Mouse (Mus musculus): ENCODE results near the gene Mr1. TPM values are rescaled to one million over a fixed set of nuclear protein-coding genes. Genes with fewer than 3 reads are reported as not detected.

Mr1 gene
- polyA plus RNA-seq, 1 experiment from 2014 or later: 10.5 TPM

DNA sequence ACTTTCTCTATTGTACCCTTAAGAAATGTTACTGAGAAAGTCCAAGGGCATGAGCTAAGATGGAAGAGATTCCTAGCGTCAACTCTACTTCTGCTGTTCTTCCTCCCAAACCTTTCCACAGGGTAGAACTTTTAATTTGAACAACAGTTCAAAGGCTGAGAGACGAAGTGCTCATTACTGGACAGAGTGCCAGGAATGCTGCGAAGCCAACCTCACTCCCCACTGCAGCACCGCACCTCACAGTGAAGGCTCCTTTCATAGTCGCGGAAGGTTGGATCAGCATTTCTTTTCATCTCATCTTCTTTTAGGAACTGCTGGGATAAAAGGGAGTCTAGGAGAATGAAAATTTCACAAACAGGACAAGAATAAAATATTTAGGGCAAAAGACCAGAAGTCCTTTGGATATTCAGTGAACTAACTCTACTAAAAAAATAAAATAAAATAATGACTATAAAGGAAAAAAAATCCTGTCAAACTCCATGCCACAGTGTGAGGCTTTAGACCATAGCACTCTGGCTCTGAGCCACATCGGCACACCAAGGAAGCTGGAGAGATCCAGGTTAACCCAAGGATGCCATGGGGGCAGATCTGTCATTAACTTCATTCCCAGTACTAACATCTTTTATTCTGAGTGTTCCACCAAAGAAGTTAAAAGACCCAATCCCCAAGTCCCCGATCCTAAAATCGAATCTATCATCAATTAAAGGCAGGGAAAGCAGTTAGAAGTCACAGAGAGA is 52.5 kb downstream of the Mr1 start:
- Histone ChIP-seq H3K27me3 (replicated peaks; ENCODE audit: insufficient read depth, low read length) (no peaks in the 10 kb centered on the region), H3K9ac (replicated peaks; ENCODE audit: low read depth) (no peak overlapping the region), H3K27ac (ENCODE audit: low read length) (peak overlapping the region; percentile 72), H3K4me2 (replicated peaks; ENCODE audit: low read depth, low read length) (no peak overlapping the region), H3K9me3 (ENCODE audit: low read length) (no peaks in the 10 kb centered on the region), H3K4me1 (ENCODE audit: insufficient read depth, low read depth, low read length) (peaks cover 41% of the 10 kb centered on the region), H3K36me3 (ENCODE audit: insufficient read depth, low read length) (no peaks in the 10 kb centered on the region), H3K4me3 (ENCODE audit: low read depth, low read length) (no peak overlapping the region)
- no peak for TF ChIP-seq EP300 (IDR thresholded peaks at IDR 0.05)
- TF ChIP-seq CTCF (IDR thresholded peaks at IDR 0.05): no peak
- ATAC-seq (no peak), DNase-seq (ENCODE audit: low spot score) (no peak)
- 52% methylated on average over 9 of the region's 9 CpGs for WGBS

GRCm38 (mm10) chr1:155093145-155093791 is 53.3 kb downstream of the Mr1 start:
- ATAC-seq (peak; percentile 76), DNase-seq (ENCODE audit: low spot score) (peak; percentile 90)
- no peaks in the 10 kb centered on the region for H3K9me3 ChIP-seq (ENCODE audit: low read length)
- H3K4me3 ChIP-seq (ENCODE audit: low read depth, low read length): no peak overlapping the region
- no peak overlapping the region for H3K9ac ChIP-seq (replicated peaks; ENCODE audit: low read depth)
- no peaks in the 10 kb centered on the region for H3K36me3 ChIP-seq (ENCODE audit: insufficient read depth, low read length)
- 0 out of 2 replicates have a peak overlapping the region, but pooled peaks have one; percentile 8 for H3K4me2 ChIP-seq (replicated peaks; ENCODE audit: low read depth, low read length)
- WGBS: 14% methylated on average over 4 of the region's 4 CpGs
- H3K4me1 ChIP-seq (ENCODE audit: insufficient read depth, low read depth, low read length): peaks cover 41% of the 10 kb centered on the region
- H3K27ac ChIP-seq (ENCODE audit: low read length): peak overlapping the region; percentile 72
- no peaks in the 10 kb centered on the region for H3K27me3 ChIP-seq (replicated peaks; ENCODE audit: insufficient read depth, low read length)
- TF ChIP-seq EP300 (IDR thresholded peaks at IDR 0.05): no peak
- TF ChIP-seq CTCF (IDR thresholded peaks at IDR 0.05): no peak

- WGBS: 23% methylated on average over 14 of the region's 14 CpGs
- Histone ChIP-seq H3K4me1 (ENCODE audit: insufficient read depth, low read depth, low read length) (peaks cover 41% of the 10 kb centered on the region), H3K9ac (replicated peaks; ENCODE audit: low read depth) (no peak overlapping the region)
Measured at GRCm38 (mm10) chr1:155091842-155092800, 54.5 kb downstream of the Mr1 start.

DNA sequence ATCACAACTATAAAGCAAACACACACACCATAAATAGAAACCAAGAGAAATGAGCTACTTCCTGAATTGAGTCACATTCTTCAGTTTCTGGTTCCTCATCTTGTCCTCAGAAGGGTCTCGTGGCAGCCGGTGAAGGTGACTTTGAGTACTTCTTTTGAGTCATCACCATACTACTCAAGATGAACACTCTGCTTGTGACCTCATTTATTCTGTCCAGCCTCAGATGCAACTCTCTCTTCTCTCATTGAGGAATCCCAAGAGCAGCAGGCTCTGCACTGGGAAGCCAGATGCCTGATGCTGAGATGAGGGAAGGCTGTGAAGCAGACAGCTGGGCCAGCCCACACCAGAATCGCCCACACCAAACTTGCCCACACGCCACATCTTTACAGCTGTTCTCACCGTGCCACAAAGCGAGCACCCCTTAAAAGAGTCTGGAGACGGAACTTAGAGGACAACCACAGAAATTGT is 55.2 kb downstream of the Mr1 start:
- no peaks in the 10 kb centered on the region for H3K36me3 ChIP-seq (ENCODE audit: insufficient read depth, low read length)
- H3K9ac ChIP-seq (replicated peaks; ENCODE audit: low read depth): no peak overlapping the region
- DNase-seq (ENCODE audit: low spot score) (peak; percentile 80), ATAC-seq (peak; percentile 14)
- TF ChIP-seq EP300 (IDR thresholded peaks at IDR 0.05): peak; percentile 32; the same call in 1 of the 2 replicates
- no peak for TF ChIP-seq CTCF (IDR thresholded peaks at IDR 0.05)
- H3K27me3 ChIP-seq (replicated peaks; ENCODE audit: insufficient read depth, low read length): no peaks in the 10 kb centered on the region
- 56% methylated on average over 7 of the region's 7 CpGs for WGBS
- H3K4me2 ChIP-seq (replicated peaks; ENCODE audit: low read depth, low read length): no peak overlapping the region
- no peak overlapping the region for H3K4me3 ChIP-seq (ENCODE audit: low read depth, low read length)
- peaks cover 48% of the 10 kb centered on the region for H3K4me1 ChIP-seq (ENCODE audit: insufficient read depth, low read depth, low read length)
- H3K9me3 ChIP-seq (ENCODE audit: low read length): no peaks in the 10 kb centered on the region
- H3K27ac ChIP-seq (ENCODE audit: low read length): peak overlapping the region; percentile 72

More at GRCm38 (mm10) chr1:155091842-155092800, 54.5 kb downstream of the Mr1 start:
- peak; percentile 14; the same call in 1 of the 2 replicates for ATAC-seq
- Histone ChIP-seq H3K4me2 (replicated peaks; ENCODE audit: low read depth, low read length) (no peak overlapping the region), H3K4me3 (ENCODE audit: low read depth, low read length) (no peak overlapping the region), H3K27me3 (replicated peaks; ENCODE audit: insufficient read depth, low read length) (no peaks in the 10 kb centered on the region), H3K27ac (ENCODE audit: low read length) (peak overlapping the region; percentile 72), H3K9me3 (ENCODE audit: low read length) (no peaks in the 10 kb centered on the region), H3K36me3 (ENCODE audit: insufficient read depth, low read length) (no peaks in the 10 kb centered on the region)
- no peak for TF ChIP-seq CTCF (IDR thresholded peaks at IDR 0.05)
- no peak for TF ChIP-seq EP300 (IDR thresholded peaks at IDR 0.05)
- peak; percentile 65 for DNase-seq (ENCODE audit: low spot score)

DNA sequence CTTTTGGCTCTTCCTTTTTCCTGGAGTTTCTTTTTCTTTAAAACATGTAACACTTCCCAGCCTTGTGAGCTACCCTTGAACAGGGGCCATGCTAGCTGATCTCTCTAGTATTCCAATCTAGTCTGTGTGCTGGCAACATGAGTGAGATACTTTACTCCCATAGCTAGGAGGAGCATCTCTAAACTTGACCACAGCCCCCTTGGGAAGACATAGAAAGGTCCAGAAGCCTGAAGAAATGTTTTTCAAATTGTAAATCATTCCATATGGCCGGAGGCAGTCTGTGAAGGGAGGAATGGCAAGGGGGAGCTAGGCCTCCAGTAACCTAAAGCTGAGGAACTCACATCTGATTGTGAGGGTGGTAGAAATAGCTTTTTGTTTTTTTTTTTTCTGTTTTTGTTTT is 55.9 kb downstream of the Mr1 start:
- H3K4me2 ChIP-seq (replicated peaks; ENCODE audit: low read depth, low read length): no peak overlapping the region
- no peak overlapping the region for H3K9ac ChIP-seq (replicated peaks; ENCODE audit: low read depth)
- no peaks in the 10 kb centered on the region for H3K9me3 ChIP-seq (ENCODE audit: low read length)
- DNase-seq (ENCODE audit: low spot score) (no peak), ATAC-seq (no peak)
- WGBS: 88% methylated on average over 1 of the region's 1 CpGs
- H3K4me3 ChIP-seq (ENCODE audit: low read depth, low read length): no peak overlapping the region
- H3K36me3 ChIP-seq (ENCODE audit: insufficient read depth, low read length): no peaks in the 10 kb centered on the region
- no peak overlapping the region for H3K27ac ChIP-seq (ENCODE audit: low read length)
- no peaks in the 10 kb centered on the region for H3K27me3 ChIP-seq (replicated peaks; ENCODE audit: insufficient read depth, low read length)
- H3K4me1 ChIP-seq (ENCODE audit: insufficient read depth, low read depth, low read length): peaks cover 49% of the 10 kb centered on the region
- TF ChIP-seq EP300 (IDR thresholded peaks at IDR 0.05): no peak
- no peak for TF ChIP-seq CTCF (IDR thresholded peaks at IDR 0.05)

All from lung, postnatal 0 days (tissue).